Mouse (Mus musculus) ES-Bruce4 (cell line): Measurements from ENCODE around the gene Gtpbp3. TPM values are rescaled to one million over a fixed set of nuclear protein-coding genes. Genes with fewer than 3 reads are reported as not detected.

ENCODE experiments used
- H3K27ac ChIP-seq: 2 replicates; pipeline ENCODE4 v1.5.1; 2012; ENCODE audit warnings: low read length, inconsistent platforms; ENCODE audit not compliant: insufficient read depth
- H3K27me3 ChIP-seq: 2 replicates; pipeline ENCODE4 v1.6.1; 2012; ENCODE audit warnings: mild to moderate bottlenecking, low read length, inconsistent platforms; ENCODE audit not compliant: control insufficient read depth, poor library complexity, insufficient read depth, severe bottlenecking
- H3K36me3 ChIP-seq: 2 replicates; pipeline ENCODE4 v1.6.1; 2012; ENCODE audit warnings: inconsistent platforms, mild to moderate bottlenecking, low read length, moderate library complexity; ENCODE audit not compliant: control insufficient read depth, poor library complexity, insufficient read depth, severe bottlenecking
- H3K4me1 ChIP-seq: one replicate; pipeline ENCODE4 v1.8.1; 2011; ENCODE audit warnings: low read length; ENCODE audit not compliant: control insufficient read depth, insufficient read depth
- H3K4me3 ChIP-seq: 2 replicates; pipeline ENCODE4 v1.5.1; 2011; ENCODE audit warnings: low read depth, mild to moderate bottlenecking, low read length
- H3K9ac ChIP-seq: 2 replicates; pipeline ENCODE4 v1.6.1; 2012; ENCODE audit warnings: low read depth, mild to moderate bottlenecking, inconsistent platforms; ENCODE audit not compliant: poor library complexity, severe bottlenecking
- H3K9me3 ChIP-seq: replicated peaks from 2 replicates; pipeline ENCODE4 v1.6.1; 2012; ENCODE audit warnings: mild to moderate bottlenecking, low read length, inconsistent platforms; ENCODE audit not compliant: control insufficient read depth, poor library complexity, insufficient read depth, severe bottlenecking
- CTCF ChIP-seq: IDR thresholded peaks from one replicate; pipeline ENCODE4 v1.8.1; 2011; ENCODE audit warnings: low read depth, low read length
- EP300 ChIP-seq: IDR thresholded peaks from 2 replicates; pipeline ENCODE4 v1.6.1; 2011; ENCODE audit warnings: low read depth, low read length; ENCODE audit not compliant: insufficient read depth
- POLR2A ChIP-seq: IDR thresholded peaks from one replicate; pipeline ENCODE4 v1.8.1; 2011; ENCODE audit warnings: low read length; ENCODE audit not compliant: insufficient read depth
- polyA plus RNA-seq: library from polyadenylated mRNA; stranded (reverse); fragments of >200 nt; gene quantifications from 2 replicates; pipeline ENCODE4 v1.2.4, GENCODE M21; 2011; ENCODE audit warnings: low read depth; ENCODE audit not compliant: missing spikeins, insufficient read depth, insufficient read length

The Gtpbp3 gene
- polyA plus RNA-seq, 1 experiment = 16.3 TPM

DNA sequence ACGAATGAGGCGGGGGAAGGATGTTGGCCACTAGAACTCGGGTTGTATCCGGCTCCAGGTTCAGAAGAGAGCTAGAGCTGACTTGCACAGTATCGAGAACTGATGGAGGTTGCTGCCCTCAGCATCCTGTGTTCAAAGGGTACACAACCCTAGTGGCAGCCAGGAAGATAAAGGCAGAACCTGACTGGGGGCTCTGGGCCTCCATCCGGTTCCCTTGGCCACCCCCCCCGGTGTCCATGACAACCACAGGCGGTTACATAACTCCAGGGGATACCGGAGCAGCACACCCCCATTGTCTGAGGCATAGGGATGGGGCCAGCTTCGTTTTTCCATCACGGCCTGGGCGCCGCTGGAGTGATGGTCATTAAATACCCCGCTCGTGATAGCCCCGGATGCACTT lies 25.1 kb upstream of the Gtpbp3 start:
- Histone ChIP-seq H3K4me3 (peak overlapping the region; percentile 73), H3K36me3 (peaks cover 3% of the 10 kb centered on the region; the same call in 1 of the 2 replicates), H3K9ac (peak overlapping the region; percentile 75), H3K4me1 (peaks cover 4% of the 10 kb centered on the region), H3K27me3 (0 out of 2 replicates have a peak, but pooled peaks cover 2% of the 10 kb centered on the region), H3K9me3 (no peaks in the 10 kb centered on the region), H3K27ac (no peak overlapping the region)
- TF ChIP-seq CTCF (no peak), POLR2A (no peak), EP300 (no peak)

DNA sequence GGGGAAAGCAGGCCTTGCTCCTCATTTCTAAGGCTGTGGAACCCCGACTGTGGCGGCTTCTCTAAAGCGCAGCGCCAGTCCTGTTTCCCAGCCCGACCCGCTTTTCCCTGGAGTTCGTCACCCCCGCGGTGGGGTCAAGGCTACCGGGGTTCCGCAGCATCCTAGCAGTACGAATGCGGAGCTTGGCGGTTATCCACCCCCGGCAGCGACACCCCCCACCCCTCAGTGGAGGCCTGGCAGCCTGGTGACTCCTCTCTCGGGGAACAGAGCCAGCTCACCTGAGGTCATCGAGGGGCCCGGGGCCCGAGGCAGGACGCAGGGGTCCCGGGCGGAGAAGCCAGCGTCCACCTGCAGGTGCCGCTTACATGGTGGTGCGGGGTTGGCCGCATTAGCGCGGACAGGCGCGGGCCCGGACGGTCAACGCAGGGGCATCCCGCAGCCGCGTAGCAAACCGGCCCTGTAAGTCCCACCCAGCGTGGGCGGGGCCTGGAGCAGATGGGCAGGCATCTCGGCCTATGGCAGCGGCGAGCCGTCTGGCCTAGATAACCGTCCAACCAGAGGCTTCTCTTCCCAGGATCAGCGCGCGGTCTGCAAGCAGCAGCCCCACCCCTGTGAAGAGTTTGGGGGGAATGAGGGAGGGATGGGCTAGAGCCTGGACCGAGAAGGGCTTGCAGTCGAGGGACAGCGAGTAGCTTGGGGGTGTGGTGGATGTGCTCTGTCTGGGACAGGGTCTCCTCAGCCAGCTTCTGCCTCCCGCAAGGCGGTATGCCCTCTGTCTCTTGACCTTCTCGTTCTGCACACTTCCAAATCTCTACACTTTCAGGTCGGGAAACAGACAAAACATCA lies 24.5 kb upstream of the Gtpbp3 start, which contains the start of gene Abhd8:
Gene Abhd8, minus strand, starts transcription at position 468 of the 846 bp plus-strand sequence.
- Histone ChIP-seq H3K27ac (no peak within 1 kb of the TSS), H3K36me3 (peaks cover 3% of the 10 kb centered on the region; the same call in 1 of the 2 replicates), H3K4me1 (peaks cover 2% of the 10 kb centered on the region), H3K27me3 (0 out of 2 replicates have a peak, but pooled peaks cover 2% of the 10 kb centered on the region), H3K9me3 (no peaks in the 10 kb centered on the region), H3K9ac (peak within 1 kb of the TSS; percentile 75), H3K4me3 (peak within 1 kb of the TSS; percentile 73)
- TF ChIP-seq CTCF (no peak), POLR2A (no peak), EP300 (0 out of 2 replicates have a peak, but pooled peaks have one; percentile 20)

DNA sequence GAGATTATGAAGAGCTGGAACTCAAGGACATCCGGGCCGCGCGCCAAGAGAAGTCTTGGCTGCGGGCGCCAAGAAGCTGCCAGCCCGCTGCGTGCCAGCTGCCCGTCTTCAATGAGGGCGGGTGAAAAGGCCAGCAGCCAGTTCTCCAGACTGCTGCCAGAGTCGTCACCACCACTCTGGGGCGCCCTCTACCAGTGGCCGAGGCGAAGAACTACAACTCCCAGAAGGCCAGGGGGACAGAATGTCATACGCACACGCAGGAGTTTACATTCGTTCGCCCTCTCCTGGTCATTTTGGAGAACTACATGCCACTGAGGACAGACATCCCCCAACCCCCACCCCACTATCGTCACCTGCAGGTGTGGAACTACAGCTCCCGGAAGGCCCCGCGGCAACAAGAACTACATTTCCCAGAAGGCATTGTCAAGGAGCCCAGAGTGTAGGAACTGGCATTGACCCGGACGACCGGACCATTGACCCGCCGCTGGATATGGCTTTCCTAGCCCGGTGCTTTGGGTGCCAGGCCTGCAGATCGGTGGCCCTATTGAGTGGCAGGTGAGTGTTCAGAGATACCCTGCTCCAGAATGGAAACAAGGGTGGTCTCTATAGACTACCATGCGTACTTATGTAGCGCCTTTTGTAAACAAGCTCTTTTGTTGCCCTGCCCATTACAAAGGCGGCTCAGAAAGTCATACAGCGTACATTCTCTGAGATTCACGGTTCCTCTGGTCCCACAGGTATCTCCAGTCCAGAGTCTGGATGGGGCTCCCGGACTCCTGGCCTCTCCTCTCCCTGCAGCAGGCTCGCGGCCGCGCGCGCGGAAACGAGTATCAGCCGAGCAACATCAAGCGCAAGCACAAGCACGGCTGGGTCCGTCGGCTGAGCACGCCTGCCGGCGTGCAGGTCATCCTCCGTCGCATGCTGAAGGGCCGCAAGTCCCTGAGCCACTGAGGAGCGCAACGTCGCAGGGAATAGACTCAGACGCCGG lies 23.1 kb upstream of the Gtpbp3 start, which contains the start of gene Mrpl34:
Gene Mrpl34, plus strand, starts transcription at position 447 of the 988 bp plus-strand sequence.
- Histone ChIP-seq H3K4me3 (peak within 1 kb of the TSS; percentile 91), H3K36me3 (peaks cover 3% of the 10 kb centered on the region; the same call in 1 of the 2 replicates), H3K9me3 (no peaks in the 10 kb centered on the region), H3K9ac (peak within 1 kb of the TSS; percentile 84), H3K27ac (peak within 1 kb of the TSS; percentile 3; the same call in 1 of the 2 replicates), H3K4me1 (peaks cover 2% of the 10 kb centered on the region), H3K27me3 (0 out of 2 replicates have a peak, but pooled peaks cover 2% of the 10 kb centered on the region)
- TF ChIP-seq CTCF (peak; percentile 94), EP300 (no peak), POLR2A (peak; percentile 64)

DNA sequence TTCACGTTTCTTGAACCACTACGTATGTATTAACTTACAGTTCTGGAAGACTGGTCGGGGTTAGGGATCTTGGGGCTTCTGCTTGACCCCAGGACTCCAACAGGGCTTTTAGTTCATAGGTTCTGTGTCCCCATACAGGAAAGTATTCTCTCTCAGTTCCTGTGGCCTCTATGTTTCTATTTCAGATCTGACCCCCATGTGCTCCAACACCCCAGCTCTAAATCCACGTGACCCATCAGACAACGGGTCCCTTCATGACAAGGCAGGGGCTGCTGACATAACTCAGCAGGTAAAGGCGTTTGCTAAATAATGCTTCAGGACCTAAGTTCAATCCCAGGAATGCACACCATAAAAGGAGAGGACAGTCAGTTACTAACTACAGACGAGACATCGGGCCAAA lies 22.2 kb upstream of the Gtpbp3 start:
- Histone ChIP-seq H3K9me3 (no peaks in the 10 kb centered on the region), H3K4me1 (peaks cover 4% of the 10 kb centered on the region), H3K9ac (peak overlapping the region; percentile 84), H3K4me3 (0 out of 2 replicates have a peak overlapping the region, but pooled peaks have one; percentile 91), H3K36me3 (peaks cover 3% of the 10 kb centered on the region; the same call in 1 of the 2 replicates), H3K27me3 (0 out of 2 replicates have a peak, but pooled peaks cover 2% of the 10 kb centered on the region), H3K27ac (no peak overlapping the region)
- TF ChIP-seq CTCF (no peak), EP300 (no peak)

DNA sequence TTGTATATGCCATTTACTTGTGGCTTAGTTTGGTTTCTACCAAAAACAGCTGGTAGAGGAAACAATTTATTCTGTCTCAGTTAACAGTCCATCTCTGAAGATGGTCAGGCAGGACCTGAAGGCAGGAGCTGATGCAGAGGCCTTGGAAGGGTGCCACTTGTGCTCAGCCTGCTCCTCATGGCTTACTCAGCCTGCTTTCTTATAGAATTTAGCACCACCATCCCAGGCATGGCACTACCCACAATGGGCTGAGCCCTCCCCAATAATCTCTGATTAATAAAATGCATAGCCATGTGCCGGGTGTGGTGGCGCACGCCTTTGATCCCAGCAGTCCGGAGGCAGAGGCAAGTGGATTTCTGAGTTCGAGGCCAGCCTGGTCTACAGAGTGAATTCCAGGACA lies 21.7 kb upstream of the Gtpbp3 start:
- peaks cover 4% of the 10 kb centered on the region for H3K4me1 ChIP-seq

More for the DNA sequence above, 21.7 kb upstream of the Gtpbp3 start:
- H3K27ac ChIP-seq = no peak overlapping the region
- TF ChIP-seq CTCF (no peak), POLR2A (no peak), EP300 (no peak)
- peaks cover 3% of the 10 kb centered on the region; the same call in 1 of the 2 replicates for H3K36me3 ChIP-seq
- H3K9me3 ChIP-seq = no peaks in the 10 kb centered on the region
- no peak overlapping the region for H3K4me3 ChIP-seq
- no peak overlapping the region for H3K9ac ChIP-seq
- H3K27me3 ChIP-seq = 0 out of 2 replicates have a peak, but pooled peaks cover 2% of the 10 kb centered on the region
